Mouse (Mus musculus) cortical plate, adult 2 months (tissue): ENCODE measurements around the gene Pxmp2. TPM values are rescaled to one million over a fixed set of nuclear protein-coding genes. Genes with fewer than 3 reads are reported as not detected.

Source experiments
- H3K27ac ChIP-seq: fragments of 200-500 bp; 2 replicates; pipeline ENCODE4 v1.5.1; 2012; ENCODE audit warnings: low read length, control low read depth, inconsistent platforms; ENCODE audit not compliant: insufficient read depth
- H3K4me1 ChIP-seq: fragments of 200-500 bp; 2 replicates; pipeline ENCODE4 v1.6.1; 2011; ENCODE audit warnings: low read length; ENCODE audit not compliant: control insufficient read depth, insufficient read depth
- H3K4me3 ChIP-seq: fragments of 200-500 bp; 2 replicates; pipeline ENCODE4 v1.5.1; 2011; ENCODE audit warnings: mild to moderate bottlenecking, low read length, control low read depth; ENCODE audit not compliant: insufficient read depth
- CTCF ChIP-seq: fragments of 200-500 bp; IDR thresholded peaks from 2 replicates; pipeline ENCODE4 v1.5.1; 2011; ENCODE audit warnings: mild to moderate bottlenecking, control low read depth, low read length; ENCODE audit not compliant: insufficient read depth; ENCODE audit errors: extremely low read depth
- POLR2A ChIP-seq: fragments of 200-500 bp; IDR thresholded peaks from 2 replicates; pipeline ENCODE4 v1.6.1; 2011; ENCODE audit warnings: mild to moderate bottlenecking, low read length, control low read depth; ENCODE audit not compliant: insufficient read depth; ENCODE audit errors: extremely low read depth
- polyA plus RNA-seq: library from polyadenylated mRNA; depleted of rRNA; stranded (reverse); fragments of >200 nt; gene quantifications from 2 replicates; pipeline ENCODE4 v1.2.3, GENCODE M21; 2012; rRNA removed

Pxmp2 gene
- 11.2 and 11.4 TPM in 2 replicates for polyA plus RNA-seq

DNA sequence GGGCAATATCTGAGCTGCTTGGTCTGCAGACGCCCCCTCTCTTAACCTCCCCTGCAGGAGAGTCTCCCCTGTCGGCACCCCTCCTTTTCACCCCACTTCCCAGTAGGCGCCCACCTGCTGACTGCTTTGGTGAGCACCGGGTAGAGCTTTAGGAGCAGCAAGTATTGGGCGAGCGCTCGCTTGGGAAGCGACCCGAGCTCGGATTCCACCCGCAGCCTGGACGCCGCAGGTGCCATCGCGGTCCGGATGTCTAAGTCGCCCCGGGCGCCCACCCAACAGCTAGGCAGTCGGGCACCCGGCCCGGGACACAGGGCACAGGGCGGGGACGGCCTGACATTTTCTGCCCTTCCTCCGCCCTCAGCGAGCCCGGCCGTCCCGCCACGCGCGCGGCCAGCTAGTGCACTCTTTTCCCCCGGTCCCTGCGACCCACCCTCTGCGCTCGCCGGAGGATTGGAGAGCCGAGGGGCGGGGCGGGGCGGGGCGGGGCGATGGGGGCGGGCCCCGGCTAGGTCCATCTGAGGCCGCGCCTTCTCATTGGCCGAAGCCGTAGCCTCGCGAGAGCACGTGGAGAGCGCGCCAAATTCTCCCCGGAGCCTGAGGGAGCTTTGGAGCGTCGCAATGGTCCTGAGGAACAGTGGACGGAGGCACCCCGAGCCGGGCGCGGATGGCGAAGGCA lies at the start of gene Pxmp2, which contains the start of gene Pole:
Gene Pxmp2 (minus strand): TSS at position 417 of the 676 bp plus-strand sequence.
Gene Pole (plus strand): TSS at position 537 of the 676 bp plus-strand sequence.
- Histone ChIP-seq H3K4me3 (peak within 1 kb of the TSS; percentile 52), H3K4me1 (no peaks in the 10 kb centered on the region), H3K27ac (no peak within 1 kb of the TSS)
- TF ChIP-seq POLR2A = no peak
- no peak for TF ChIP-seq CTCF

- TF ChIP-seq POLR2A = no peak
- TF ChIP-seq CTCF = no peak
- Histone ChIP-seq H3K4me3 (no peak overlapping the region), H3K4me1 (no peaks in the 10 kb centered on the region), H3K27ac (no peak overlapping the region)
Measured at GRCm38 (mm10) chr5:110330508-110330907, 44.5 kb upstream of the Pxmp2 start.

- TF ChIP-seq POLR2A = no peak
- no peak for TF ChIP-seq CTCF
- Histone ChIP-seq H3K4me1 (no peaks in the 10 kb centered on the region), H3K4me3 (no peak overlapping the region), H3K27ac (no peak overlapping the region)
Measured at GRCm38 (mm10) chr5:110313127-110313526, 27.1 kb upstream of the Pxmp2 start.

DNA sequence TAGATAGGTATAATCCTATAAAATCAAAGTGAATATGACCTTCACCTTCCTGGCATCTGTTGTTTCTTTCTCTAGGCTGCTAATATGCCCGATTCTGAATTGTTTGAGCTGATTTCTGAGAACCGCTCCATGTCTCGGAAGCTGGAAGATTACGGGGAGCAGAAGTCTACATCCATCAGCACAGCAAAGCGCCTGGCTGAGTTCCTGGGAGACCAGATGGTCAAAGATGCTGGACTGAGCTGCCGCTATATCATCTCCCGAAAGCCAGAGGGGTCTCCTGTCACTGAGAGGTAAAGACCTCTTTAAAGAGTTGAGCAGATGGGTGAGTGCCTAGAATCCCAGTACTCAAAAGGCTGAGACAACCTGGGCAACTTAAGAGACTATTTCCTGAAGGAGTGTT lies 22.9 kb upstream of the Pxmp2 start:
- Histone ChIP-seq H3K4me1 (no peaks in the 10 kb centered on the region), H3K27ac (no peak overlapping the region), H3K4me3 (no peak overlapping the region)
- TF ChIP-seq CTCF (no peak), POLR2A (no peak)

DNA sequence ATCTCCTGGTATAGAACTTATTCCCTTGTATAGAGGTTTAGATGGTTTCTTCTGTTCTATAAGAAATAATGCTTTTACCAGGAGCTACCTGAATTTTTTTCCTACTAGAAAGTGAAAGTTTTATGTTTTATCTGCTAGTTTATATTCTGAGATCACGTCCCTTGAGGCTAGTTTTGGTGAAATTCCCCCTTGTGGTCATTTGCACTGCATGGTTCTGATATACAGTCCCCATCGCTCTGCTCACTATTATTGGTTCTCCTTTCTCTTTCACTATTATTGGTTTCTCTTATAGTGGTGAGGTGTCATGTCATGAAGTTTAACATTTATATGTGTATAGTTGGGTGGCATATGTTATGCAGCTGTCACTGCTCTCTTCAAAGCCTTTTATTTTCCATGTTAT lies 14.6 kb upstream of the Pxmp2 start:
- H3K4me3 ChIP-seq = no peak overlapping the region
- H3K27ac ChIP-seq = no peak overlapping the region
- H3K4me1 ChIP-seq = no peaks in the 10 kb centered on the region
- TF ChIP-seq CTCF (no peak), POLR2A (no peak)

GRCm38 (mm10) chr5:110296637-110297036 lies 10.7 kb upstream of the Pxmp2 start:
- H3K4me3 ChIP-seq = no peak overlapping the region
- H3K4me1 ChIP-seq = no peaks in the 10 kb centered on the region
- TF ChIP-seq CTCF (no peak), POLR2A (no peak)
- H3K27ac ChIP-seq = no peak overlapping the region

GRCm38 (mm10) chr5:110291649-110292048 lies 5.7 kb upstream of the Pxmp2 start:
- H3K4me3 ChIP-seq = no peak overlapping the region
- no peak overlapping the region for H3K27ac ChIP-seq
- TF ChIP-seq CTCF = no peak
- no peak for TF ChIP-seq POLR2A
- no peaks in the 10 kb centered on the region for H3K4me1 ChIP-seq

DNA sequence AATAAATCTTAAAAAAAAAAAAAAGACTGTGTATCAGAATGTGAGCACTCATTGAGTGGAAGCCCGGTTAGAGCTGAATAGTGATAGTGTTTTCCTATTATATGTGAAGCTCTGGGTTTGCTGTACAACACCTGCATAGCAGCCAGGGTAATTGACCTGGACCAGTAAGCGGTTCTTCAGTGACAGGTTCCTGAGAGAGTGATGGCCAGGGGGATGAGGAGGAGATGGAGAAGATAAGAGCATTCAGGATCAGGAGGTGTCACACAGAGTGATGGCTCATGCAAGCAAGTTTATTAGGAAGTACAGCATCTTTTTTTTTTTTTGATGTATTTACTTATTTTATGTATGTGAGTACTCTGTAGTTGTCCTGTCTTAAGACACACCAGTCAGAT lies 1.1 kb upstream of the Pxmp2 start:
- H3K4me3 ChIP-seq = no peak overlapping the region; the same call in 1 of the 2 replicates
- no peak overlapping the region for H3K27ac ChIP-seq
- no peaks in the 10 kb centered on the region for H3K4me1 ChIP-seq
- TF ChIP-seq POLR2A (no peak), CTCF (no peak)

DNA sequence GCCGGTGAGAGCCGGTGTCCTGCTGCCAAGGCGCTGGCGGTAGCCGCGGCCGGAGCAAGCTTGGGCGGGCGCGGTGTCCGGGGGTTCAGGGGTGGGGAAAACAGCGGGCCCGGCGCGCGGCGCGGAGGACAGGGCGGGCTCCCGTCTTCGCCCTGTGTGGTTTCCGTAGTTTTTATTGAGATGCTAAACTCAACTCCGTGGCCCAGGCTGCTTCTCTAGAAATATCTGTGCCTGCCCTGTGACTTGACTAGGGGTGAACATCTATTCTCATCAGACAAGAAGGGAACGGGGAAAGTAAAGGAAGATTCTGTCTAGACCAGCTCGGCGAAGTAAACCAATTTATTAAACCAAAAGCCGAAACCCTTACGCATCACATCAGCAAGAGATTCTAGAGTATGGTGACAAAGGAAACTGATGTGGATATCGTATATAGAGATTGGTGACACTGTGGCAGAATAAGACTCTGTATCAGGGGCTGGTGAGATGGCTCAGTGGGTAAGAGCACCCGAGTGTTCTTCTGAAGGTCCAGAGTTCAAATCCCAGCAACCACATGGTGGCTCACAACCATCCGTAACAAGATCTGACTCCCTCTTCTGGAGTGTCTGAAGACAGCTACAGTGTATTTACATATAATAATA lies 579 bp upstream of the Pxmp2 start:
- Histone ChIP-seq H3K4me1 (no peaks in the 10 kb centered on the region), H3K4me3 (peak overlapping the region; percentile 52), H3K27ac (no peak overlapping the region)
- TF ChIP-seq CTCF (no peak), POLR2A (no peak)

- Histone ChIP-seq H3K27ac (no peak overlapping the region), H3K4me3 (peak overlapping the region; percentile 52; the same call in 1 of the 2 replicates), H3K4me1 (no peaks in the 10 kb centered on the region)
- no peak for TF ChIP-seq CTCF
- TF ChIP-seq POLR2A = no peak
Measured at GRCm38 (mm10) chr5:110285156-110285555, 830 bp downstream of the Pxmp2 start.
